Mouse (Mus musculus): ENCODE measurements around the gene Car6.

DNA sequence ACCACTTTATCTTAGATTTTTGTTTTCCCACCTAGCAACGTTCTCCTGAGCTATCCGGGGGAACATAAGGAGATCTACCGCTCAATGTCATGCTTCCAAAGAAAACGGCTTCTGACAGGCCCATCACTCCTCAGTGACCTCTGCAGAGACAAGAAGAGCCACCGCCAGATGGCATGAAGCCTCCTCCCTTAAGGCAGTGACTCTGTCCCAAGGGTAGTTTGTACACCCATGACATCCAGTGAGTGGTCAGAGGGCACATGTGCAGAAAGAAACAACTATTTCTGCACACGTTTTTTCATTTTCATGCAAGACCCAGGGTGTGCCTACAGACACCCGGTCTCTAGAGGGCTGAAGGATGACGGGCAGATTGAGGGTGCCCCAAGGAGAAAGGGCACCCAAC lies 9.2 kb upstream of the Car6 start:
- TF ChIP-seq CTCF (conservative IDR thresholded peaks at IDR 0.05 in 1 of 2, IDR thresholded peaks at IDR 0.05 in 1 of 2; ENCODE audit: low read depth in 2 of 2, low read length in 2 of 2) (no peak; a peak in 1 of 4 replicates), IRF4 (IDR thresholded peaks at IDR 0.05; ENCODE audit: low read depth, low read length) (no peak), POLR2A (IDR thresholded peaks at IDR 0.05; ENCODE audit: low read depth, low read length) (no peak), EP300 (IDR thresholded peaks at IDR 0.05; ENCODE audit: low read length) (no peak), ETS1 (conservative IDR thresholded peaks at IDR 0.05; ENCODE audit: low read depth, low read length) (no peak)
